Mouse (Mus musculus): ENCODE results near the gene Tnr.

The Tnr gene

GRCm38 (mm10) chr1:159566046-159566445 lies 42.5 kb downstream of the Tnr start:
- DNase-seq = no peak

GRCm38 (mm10) chr1:159567171-159567570 lies 43.6 kb downstream of the Tnr start:
- DNase-seq = no peak

DNA sequence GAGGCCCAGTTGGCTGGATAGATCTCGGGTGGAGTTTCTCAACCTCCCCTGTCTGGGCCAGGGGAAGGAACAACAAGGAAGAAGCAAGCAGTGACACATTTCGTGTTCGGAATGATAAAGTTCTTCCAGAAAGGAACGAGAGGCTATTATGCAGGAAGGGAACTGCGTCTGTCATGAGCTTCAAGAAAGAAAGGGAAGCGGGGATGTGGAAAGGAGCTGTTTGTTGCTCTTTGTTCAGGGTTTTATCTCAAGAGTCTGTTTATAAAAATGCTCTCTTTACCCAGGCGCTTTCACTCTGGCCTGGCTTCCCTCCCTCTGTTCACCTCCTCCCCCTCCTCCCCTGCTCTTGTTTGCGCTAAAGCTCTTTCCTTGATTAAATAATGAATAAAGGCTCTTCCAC lies 46.7 kb downstream of the Tnr start:
- no peak for DNase-seq

DNA sequence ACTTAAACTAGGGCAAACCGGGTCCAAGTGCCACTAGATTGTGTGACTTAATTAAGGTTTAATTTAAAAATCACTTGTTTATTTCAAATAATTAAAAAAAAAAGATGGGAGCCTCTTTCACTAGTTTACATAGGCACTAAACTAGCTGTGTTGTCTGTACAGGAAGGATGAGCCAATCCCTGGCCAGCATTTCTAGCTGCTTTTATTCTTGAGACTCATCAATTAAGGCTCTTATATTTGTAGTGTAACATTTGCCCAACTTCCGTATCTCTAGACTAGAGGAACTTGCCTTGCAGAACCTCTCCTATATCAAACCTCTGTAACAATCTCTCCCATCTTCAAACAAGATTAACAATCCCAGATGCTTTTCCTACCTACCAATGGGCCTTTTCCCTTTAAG lies 47.3 kb downstream of the Tnr start:
- no peak for DNase-seq

GRCm38 (mm10) chr1:159571951-159572350 lies 48.4 kb downstream of the Tnr start:
- no peak for DNase-seq

DNA sequence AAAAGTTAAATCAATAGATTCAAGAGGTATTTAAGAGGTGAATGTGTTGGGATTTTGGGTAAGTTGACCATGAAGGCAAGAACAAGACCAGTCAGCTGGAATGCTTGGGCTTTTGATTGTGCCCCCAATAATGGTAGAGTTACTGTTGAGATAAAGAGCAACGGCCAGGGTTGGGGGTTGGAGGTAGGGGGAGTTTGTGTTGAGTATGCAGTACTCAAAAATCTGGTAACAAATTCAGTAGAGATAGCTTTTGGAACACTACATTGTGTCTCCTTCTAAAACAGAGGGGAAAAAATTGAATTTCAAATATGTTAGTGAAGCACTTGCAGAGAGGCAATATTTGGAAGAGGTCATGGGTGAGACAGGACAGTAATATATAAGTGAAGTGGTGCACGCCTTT lies 49.5 kb downstream of the Tnr start:
- no peak for DNase-seq

- no peak for DNase-seq
Observed at GRCm38 (mm10) chr1:159574661-159575060, 51.1 kb downstream of the Tnr start.

DNA sequence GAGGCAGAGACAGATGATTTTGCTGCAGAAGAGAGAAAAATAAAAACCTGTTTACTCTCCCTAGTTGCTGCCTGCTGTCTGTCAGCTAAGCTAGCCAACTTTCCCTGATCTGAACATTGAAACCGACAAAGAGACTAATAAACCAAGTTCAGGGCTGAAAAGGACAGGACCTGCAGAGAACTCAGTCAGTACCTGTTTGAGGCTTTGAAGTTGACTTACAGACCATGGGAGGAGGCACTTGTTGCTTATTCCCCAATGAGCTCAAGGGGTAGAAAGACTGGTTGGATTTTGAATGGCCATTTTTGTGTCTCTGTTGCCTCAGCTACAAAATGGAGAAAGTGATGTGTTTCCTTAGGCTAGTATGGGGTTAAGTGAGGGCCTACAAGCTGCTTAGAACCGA lies 52.7 kb downstream of the Tnr start:
- no peak for DNase-seq

GRCm38 (mm10) chr1:159578391-159578790 lies 54.8 kb downstream of the Tnr start:
- DNase-seq = no peak

DNA sequence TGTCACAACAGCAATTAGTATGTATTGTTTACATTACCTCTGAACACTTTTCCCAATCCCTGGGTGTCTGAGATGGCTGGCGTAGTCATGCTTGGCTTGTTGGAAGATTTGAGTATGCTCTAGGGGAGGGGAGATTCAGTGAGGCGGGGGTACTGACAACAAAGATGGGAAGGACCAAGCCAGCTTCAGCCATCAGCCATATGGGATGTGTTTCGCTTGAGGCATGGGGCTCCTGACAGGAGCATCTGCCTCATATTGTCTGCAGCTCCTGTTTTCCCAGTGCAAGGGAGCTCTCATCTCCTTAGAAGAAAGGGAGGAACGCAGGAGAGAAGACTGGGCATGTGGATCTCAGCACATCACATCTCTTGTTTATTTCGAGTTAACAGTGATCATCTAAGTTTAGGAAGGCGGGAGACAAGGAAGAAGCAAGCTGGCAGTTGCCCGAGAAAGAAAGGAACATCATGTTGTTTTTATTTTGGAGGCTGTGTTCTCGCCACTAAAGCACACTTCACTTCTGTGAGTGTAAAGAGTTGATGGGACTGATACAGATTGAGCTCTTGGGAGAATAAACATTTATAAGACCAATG lies 56.9 kb downstream of the Tnr start:
- no peak for DNase-seq

DNA sequence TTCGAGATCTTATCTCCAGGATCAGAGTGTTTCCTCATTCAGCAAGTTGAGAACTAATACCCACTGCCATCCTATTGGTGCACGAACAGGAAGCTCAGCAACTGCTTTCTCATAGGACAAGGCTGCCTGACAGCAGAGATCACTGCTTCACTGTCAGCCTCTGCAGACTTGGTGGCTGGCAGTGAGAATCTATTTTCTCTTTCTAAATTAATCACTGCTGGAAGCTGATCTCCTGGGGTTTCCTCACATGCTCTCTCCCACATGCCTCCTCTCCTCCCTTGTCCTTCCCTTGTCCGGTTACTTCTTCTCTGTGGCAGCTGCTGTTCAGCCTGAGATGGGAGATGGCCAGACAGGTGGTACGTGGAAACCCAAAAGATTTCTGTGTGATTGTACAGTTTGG lies 60.3 kb downstream of the Tnr start:
- DNase-seq = no peak

DNA sequence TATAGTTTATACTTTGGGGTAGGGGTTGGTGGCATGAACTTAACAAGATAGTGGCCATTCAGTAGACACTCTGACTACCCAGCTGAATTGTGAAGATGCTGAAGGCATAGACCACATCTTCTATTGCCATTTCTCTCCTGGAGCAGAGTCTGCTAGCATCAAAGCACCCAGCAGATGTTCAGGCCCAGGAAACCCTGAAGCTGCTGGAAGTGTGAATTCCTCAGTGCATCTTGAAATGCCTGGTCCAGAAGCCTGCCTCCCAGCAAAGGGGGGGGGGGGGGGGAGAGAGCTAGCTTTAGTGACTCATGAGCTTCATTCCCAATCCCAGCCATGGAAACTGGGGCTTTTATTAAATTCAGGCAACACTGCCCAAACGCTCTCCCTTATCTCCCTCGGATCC lies 65.2 kb downstream of the Tnr start:
- DNase-seq = no peak

DNA sequence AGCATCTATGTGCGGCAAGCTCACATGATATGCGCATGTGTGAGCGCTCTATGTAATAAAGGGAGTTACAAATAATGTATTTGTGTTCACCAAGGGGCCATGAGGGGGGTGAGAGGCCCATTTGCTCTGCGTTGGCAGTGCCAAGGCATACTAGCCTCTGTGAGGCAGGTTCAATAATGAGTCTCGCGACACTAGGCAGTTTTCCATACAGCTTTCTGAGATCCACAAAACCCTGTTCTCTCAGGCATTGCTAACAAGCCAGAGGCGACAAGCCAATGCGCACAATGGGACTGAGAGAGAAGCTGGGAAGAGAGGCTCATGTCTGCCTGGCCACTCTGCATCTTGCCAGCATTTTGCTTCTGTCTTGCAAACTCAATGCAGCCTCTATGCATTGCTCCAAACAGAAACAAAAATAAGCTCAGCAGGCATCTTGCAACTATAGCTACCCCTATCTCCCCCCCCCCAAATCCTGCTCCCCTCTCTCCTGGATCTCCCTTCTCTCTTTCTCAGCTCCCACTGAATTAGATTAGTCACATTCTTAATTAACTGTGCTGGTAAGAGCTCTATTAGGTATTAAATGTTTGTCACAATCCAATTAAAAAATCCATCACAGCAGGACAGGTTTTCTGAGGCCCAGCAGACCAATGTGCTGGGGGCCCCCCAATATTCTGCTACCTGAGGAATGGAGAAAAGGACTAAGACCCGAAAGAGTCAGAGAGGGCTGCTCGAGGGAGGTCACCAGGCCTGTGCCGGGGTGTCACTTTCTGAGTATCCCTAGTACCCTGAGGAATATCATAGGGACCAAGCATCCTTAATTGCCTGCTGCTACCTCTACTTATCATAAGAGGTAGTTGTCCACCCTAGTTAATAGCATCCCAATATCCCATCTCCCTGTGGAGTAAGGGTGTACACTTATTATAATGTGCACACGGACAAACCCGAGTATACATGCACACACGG lies 70.8 kb downstream of the Tnr start:
- no peak for DNase-seq

DNA sequence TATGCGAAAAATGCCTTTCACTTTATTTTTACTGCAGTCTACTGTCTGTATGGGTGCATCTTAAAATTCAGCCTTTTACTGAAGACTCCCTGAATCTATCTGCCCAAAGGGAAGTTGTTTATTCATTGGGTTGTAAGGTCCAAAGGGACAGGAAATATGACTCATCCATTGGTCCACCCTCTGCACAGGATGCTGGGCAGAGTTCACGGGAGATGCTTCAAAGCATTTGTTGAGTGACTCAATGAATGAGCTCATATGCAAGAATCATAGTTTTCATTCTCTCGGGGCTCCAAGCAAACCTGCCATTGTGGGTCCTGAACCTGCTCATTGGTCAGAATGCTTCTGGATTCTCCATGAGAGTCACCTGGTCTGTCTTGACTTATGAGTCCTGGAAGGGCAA lies 72.2 kb downstream of the Tnr start:
- DNase-seq = no peak

- DNase-seq = no peak
Observed at GRCm38 (mm10) chr1:159596640-159597039, 73.1 kb downstream of the Tnr start.

- DNase-seq = no peak
Observed at GRCm38 (mm10) chr1:159613561-159613960, 90.0 kb downstream of the Tnr start.

- DNase-seq = no peak
Observed at GRCm38 (mm10) chr1:159614062-159614601, 90.6 kb downstream of the Tnr start.

DNA sequence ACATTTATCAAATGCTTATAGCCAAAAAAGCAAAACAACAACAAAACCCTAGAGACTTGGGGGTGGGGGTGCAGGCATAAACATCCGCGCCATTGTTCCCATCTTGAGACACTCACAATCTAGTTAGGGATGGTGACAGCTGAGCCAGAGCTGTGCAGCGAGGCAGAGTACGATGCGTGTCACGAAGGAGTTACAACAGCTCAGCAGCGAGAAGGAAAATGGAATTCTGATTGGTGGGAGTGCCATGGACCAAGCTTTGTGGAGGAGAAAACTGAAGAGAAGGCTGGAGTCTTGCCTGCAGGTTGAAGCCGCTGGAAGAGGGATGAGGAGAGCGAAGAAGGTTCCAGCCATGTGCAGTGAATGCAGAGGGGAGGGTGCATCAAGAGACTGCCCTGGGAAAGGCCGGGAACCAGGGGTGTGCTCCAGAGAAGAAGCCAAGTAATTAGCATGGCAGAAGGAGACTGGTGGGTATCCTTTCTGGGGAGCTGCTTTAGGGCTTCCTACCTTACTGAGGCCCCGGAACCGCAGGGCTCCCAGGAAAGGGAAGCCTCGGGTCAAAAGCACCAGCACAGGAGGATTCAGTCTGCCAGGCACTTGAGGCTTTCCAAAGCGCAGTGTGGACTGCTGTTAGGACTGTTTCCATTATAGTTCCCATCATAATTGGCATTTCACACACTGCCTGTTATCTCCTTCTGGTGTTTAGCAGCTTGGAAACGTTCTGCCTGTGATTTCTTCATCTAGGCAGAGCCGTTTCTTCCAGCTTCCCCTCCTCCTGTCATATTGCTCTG lies 91.3 kb downstream of the Tnr start:
- DNase-seq = no peak

DNA sequence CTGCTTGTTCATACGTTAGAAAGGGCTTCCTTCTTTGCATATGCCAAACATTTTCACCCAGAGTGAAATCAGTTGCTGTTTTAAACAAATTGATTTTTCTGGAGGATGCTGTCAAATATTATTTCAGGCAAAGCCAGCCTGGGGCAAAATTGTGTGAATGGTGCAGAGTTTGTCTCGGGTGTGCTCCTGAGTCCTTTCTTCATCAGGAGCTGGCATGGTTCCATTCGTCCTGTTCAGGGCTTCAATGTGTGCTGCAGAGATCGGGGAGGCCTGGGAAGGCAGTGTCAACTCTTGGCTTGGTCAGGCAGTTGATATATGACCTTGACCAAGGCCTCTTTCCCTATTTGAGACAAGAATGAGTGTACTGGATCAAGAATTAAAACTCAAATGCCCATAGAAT lies 92.1 kb downstream of the Tnr start:
- DNase-seq = no peak

DNA sequence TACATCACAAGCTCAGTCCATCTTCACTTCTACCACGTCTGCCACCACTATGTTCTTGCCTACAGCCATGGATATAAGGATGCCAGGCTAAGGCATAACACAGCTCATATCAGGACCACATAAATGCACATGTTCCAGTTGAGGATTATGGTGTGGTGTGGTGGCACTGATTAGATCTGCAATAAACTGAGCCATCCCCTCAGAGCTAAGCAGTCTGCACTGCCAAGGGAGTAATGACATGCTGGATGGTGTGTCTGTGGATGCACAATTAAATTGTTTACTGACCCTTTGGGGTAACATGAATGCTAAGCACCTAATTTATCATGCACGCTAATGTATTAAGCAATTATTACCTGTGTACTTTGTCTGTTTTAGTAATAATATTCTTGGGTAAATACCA lies 95.6 kb downstream of the Tnr start:
- no peak for DNase-seq

GRCm38 (mm10) chr1:159621321-159621720 lies 97.8 kb downstream of the Tnr start:
- DNase-seq = no peak

DNA sequence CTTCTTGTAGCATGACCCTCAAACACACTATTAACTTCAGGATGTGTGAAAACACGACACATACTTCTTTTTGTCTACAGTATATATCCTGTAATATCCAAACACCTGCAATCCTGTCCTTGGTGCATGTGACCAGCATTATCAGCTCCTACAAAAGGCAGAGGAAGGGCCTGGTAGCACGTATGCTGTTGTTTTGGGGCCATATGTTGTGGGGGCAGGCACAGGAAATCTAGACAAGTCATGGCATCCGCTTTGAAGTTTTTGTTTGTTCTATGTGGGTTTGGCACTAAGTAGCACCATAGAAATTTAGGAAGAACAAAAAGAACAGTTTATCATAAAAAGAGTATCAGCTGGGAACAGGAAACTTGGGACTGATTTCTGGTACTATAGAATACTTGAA lies 105.5 kb downstream of the Tnr start:
- no peak for DNase-seq

DNA sequence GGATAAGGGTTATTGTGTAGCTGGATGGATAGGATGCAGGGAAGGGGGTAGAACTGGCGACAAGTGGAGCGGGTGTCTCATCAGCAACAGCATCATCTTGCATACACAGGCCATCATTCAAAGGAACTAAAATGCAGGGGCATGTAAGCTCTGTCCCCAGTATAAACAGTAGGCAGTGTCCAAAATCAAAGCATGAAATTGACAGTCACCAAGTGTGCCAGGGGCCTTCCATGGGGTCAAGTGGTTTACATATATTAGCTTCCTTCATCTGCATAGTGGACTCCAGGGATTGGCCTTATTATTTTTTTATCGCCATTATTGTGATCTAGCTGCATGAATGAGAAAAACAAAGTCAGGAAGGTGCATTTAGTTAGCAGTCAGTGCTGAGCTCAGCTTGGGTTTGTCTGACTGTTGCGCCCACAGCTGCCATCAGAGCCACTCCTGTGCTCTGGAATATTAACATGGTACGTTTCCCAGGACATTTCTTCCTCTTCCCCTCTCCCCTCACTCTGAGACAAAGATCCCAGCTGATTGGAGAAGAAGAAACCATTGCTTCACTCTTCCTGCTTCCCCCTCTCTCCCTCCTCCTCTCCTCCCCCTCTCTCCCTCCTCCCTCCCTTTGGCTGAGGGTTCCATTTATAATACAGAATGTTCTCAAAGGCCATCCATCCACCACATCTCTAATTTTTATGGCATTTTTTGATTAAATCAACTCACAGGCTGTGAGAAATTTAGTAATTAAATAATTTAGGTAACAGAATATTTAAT lies 106.4 kb downstream of the Tnr start:
- DNase-seq = no peak

All from spleen, adult 18-20 months (tissue).